Mouse (Mus musculus) ES-Bruce4 (cell line): ENCODE measurements around the gene Ptprt. TPM values are rescaled to one million over a fixed set of nuclear protein-coding genes. Genes with fewer than 3 reads are reported as not detected.
"Not testable (repeated sequence)": the region's sequence is repeated elsewhere in the genome, so short reads cannot be mapped to it uniquely, and the experiment has no call there.

Source experiments
- H3K27ac ChIP-seq: 2 replicates; pipeline ENCODE4 v1.5.1; 2012; ENCODE audit warnings: low read length, inconsistent platforms; ENCODE audit not compliant: insufficient read depth
- H3K27me3 ChIP-seq: 2 replicates; pipeline ENCODE4 v1.6.1; 2012; ENCODE audit warnings: mild to moderate bottlenecking, low read length, inconsistent platforms; ENCODE audit not compliant: control insufficient read depth, poor library complexity, insufficient read depth, severe bottlenecking
- H3K36me3 ChIP-seq: 2 replicates; pipeline ENCODE4 v1.6.1; 2012; ENCODE audit warnings: inconsistent platforms, mild to moderate bottlenecking, low read length, moderate library complexity; ENCODE audit not compliant: control insufficient read depth, poor library complexity, insufficient read depth, severe bottlenecking
- H3K4me1 ChIP-seq: one replicate; pipeline ENCODE4 v1.8.1; 2011; ENCODE audit warnings: low read length; ENCODE audit not compliant: control insufficient read depth, insufficient read depth
- H3K4me3 ChIP-seq: 2 replicates; pipeline ENCODE4 v1.5.1; 2011; ENCODE audit warnings: low read depth, mild to moderate bottlenecking, low read length
- H3K9ac ChIP-seq: 2 replicates; pipeline ENCODE4 v1.6.1; 2012; ENCODE audit warnings: low read depth, mild to moderate bottlenecking, inconsistent platforms; ENCODE audit not compliant: poor library complexity, severe bottlenecking
- H3K9me3 ChIP-seq: replicated peaks from 2 replicates; pipeline ENCODE4 v1.6.1; 2012; ENCODE audit warnings: mild to moderate bottlenecking, low read length, inconsistent platforms; ENCODE audit not compliant: control insufficient read depth, poor library complexity, insufficient read depth, severe bottlenecking
- CTCF ChIP-seq: IDR thresholded peaks from one replicate; pipeline ENCODE4 v1.8.1; 2011; ENCODE audit warnings: low read depth, low read length
- EP300 ChIP-seq: IDR thresholded peaks from 2 replicates; pipeline ENCODE4 v1.6.1; 2011; ENCODE audit warnings: low read depth, low read length; ENCODE audit not compliant: insufficient read depth
- POLR2A ChIP-seq: IDR thresholded peaks from one replicate; pipeline ENCODE4 v1.8.1; 2011; ENCODE audit warnings: low read length; ENCODE audit not compliant: insufficient read depth
- polyA plus RNA-seq: library from polyadenylated mRNA; stranded (reverse); fragments of >200 nt; gene quantifications from 2 replicates; pipeline ENCODE4 v1.2.4, GENCODE M21; 2011; ENCODE audit warnings: low read depth; ENCODE audit not compliant: missing spikeins, insufficient read depth, insufficient read length

Ptprt gene
- polyA plus RNA-seq, 1 experiment: 5.1 TPM

GRCm38 (mm10) chr2:162182621-162183475, 478.1 kb downstream of the Ptprt start:
- no peak for TF ChIP-seq EP300
- no peak for TF ChIP-seq CTCF
- TF ChIP-seq POLR2A: no peak
- H3K27me3 ChIP-seq: no peaks in the 10 kb centered on the region
- H3K4me3 ChIP-seq: no peak overlapping the region
- H3K36me3 ChIP-seq: no peaks in the 10 kb centered on the region
- no peak overlapping the region for H3K9ac ChIP-seq
- H3K4me1 ChIP-seq: no peaks in the 10 kb centered on the region
- no peaks in the 10 kb centered on the region for H3K9me3 ChIP-seq
- H3K27ac ChIP-seq: no peak overlapping the region

DNA sequence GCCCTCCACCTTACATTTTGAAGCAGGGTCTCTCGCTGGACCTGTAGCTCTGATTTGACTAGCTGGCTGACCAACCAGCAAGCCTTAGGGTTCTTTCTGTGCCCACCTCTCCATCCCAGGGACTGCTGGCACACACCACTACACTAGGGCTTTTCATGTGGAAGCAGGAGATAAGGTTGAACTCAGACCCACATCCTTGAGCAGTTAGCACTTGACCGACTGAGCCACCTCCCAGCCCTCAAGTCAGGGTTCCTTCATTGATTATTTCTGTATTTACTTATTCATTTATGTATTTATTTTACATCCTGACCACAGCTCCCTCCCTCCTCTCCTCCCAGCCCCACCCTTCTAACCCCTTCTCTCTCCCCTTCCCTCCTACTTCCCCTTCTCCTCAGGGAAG, 479.1 kb downstream of the Ptprt start:
- Histone ChIP-seq H3K9ac (no peak overlapping the region), H3K27ac (no peak overlapping the region), H3K27me3 (no peaks in the 10 kb centered on the region), H3K36me3 (no peaks in the 10 kb centered on the region), H3K9me3 (no peaks in the 10 kb centered on the region), H3K4me1 (no peaks in the 10 kb centered on the region), H3K4me3 (no peak overlapping the region)
- TF ChIP-seq EP300 (no peak), POLR2A (no peak), CTCF (no peak)

DNA sequence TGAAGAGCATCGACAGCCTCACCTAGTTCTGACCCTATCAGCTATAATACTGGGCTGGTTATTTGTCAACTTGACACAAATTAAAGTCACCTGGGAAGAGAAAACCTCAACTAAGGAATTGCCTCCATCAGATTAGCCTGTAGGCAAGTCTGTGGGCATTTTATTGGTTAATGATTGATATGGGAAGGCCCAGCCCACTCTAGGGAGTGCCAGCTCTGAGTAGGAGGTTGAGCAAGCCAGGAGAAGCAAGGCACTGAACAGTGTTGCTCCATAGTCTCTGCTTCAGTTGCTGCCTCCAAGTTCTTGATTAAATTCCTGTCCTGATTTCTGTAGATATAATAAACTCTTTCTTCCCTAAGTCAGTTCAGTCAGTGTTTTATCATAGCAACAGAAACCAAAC, 488.4 kb downstream of the Ptprt start:
- TF ChIP-seq POLR2A (no peak), EP300 (no peak), CTCF (no peak)
- H3K27ac ChIP-seq: no peak overlapping the region
- no peak overlapping the region for H3K4me3 ChIP-seq
- no peaks in the 10 kb centered on the region for H3K36me3 ChIP-seq
- H3K4me1 ChIP-seq: no peaks in the 10 kb centered on the region
- 0 out of 2 replicates have a peak, but pooled peaks cover under 1% of the 10 kb centered on the region for H3K9me3 ChIP-seq
- H3K9ac ChIP-seq: no peak overlapping the region
- H3K27me3 ChIP-seq: no peaks in the 10 kb centered on the region

GRCm38 (mm10) chr2:162141845-162142411, 519.0 kb downstream of the Ptprt start:
- Histone ChIP-seq H3K27ac (no peak overlapping the region), H3K4me1 (no peaks in the 10 kb centered on the region), H3K36me3 (no peaks in the 10 kb centered on the region), H3K9me3 (no peaks in the 10 kb centered on the region), H3K4me3 (no peak overlapping the region), H3K27me3 (no peaks in the 10 kb centered on the region), H3K9ac (no peak overlapping the region)
- no peak for TF ChIP-seq CTCF
- no peak for TF ChIP-seq EP300
- no peak for TF ChIP-seq POLR2A

DNA sequence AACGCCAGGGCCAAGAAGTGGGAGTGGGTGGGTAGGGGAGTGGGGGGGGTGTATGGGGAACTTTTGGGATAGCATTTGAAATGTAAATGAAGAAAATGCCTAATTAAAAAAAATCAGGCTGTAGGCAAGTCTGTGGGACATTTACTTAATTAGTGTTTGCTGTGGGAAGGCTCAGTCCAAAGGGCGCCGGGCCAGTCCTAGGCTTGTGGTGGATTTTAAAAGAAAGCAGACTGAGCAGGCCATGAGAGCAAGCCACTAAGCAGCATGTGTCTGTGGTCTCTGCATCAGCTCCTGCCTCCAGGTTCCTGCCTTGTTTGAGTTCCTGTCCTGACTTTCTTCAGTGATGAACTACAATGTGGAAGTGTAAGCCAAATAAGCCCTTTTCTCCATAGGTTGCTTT, 524.8 kb downstream of the Ptprt start:
- H3K9ac ChIP-seq, H3K9me3 ChIP-seq, H3K4me1 ChIP-seq, H3K27me3 ChIP-seq, H3K4me3 ChIP-seq, H3K36me3 ChIP-seq, H3K27ac ChIP-seq: not testable (repeated sequence)

GRCm38 (mm10) chr2:162131607-162132304, 529.2 kb downstream of the Ptprt start:
- H3K4me1 ChIP-seq: no peaks in the 10 kb centered on the region
- H3K9me3 ChIP-seq: no peaks in the 10 kb centered on the region
- no peak overlapping the region for H3K9ac ChIP-seq
- no peaks in the 10 kb centered on the region for H3K27me3 ChIP-seq
- no peak overlapping the region for H3K27ac ChIP-seq
- no peak overlapping the region for H3K4me3 ChIP-seq
- H3K36me3 ChIP-seq: no peaks in the 10 kb centered on the region
- TF ChIP-seq EP300 (no peak), CTCF (no peak), POLR2A (no peak)
